Mouse (Mus musculus) limb, embryonic 13.5 days (tissue): ENCODE results near the gene Cpne6. TPM values are rescaled to one million over a fixed set of nuclear protein-coding genes. Genes with fewer than 3 reads are reported as not detected.
A peak's percentile ranks its signal among the peaks of the same experiment; 100 is the strongest.

ENCODE experiments used
- ATAC-seq: fragments of 200-750 bp; cut with Nextera tagmentation; 2 replicates; pipeline ENCODE4 v1.8.0; 2017; ENCODE audit warnings: low read depth, moderate number of reproducible peaks, moderate TSS enrichment; ENCODE audit not compliant: low FRiP score
- H3K27ac ChIP-seq: fragments of 300-500 bp; sonication (generic); 2 replicates; pipeline ENCODE4 v1.5.1; 2015; ENCODE audit warnings: inconsistent platforms, mild to moderate bottlenecking, moderate library complexity
- H3K27me3 ChIP-seq: fragments of 300-500 bp; sonication (generic); 2 replicates; pipeline ENCODE4 v1.6.1; 2015; ENCODE audit warnings: mild to moderate bottlenecking, inconsistent platforms
- H3K36me3 ChIP-seq: fragments of 300-500 bp; sonication (generic); 2 replicates; pipeline ENCODE4 v1.6.1; 2015; ENCODE audit warnings: inconsistent platforms, mild to moderate bottlenecking, moderate library complexity
- H3K4me1 ChIP-seq: fragments of 300-500 bp; sonication (generic); 2 replicates; pipeline ENCODE4 v1.6.1; 2015; ENCODE audit warnings: inconsistent platforms
- H3K4me2 ChIP-seq: fragments of 300-500 bp; sonication (generic); replicated peaks from 2 replicates; pipeline ENCODE4 v1.6.1; 2015; ENCODE audit warnings: inconsistent platforms, mild to moderate bottlenecking, moderate library complexity
- H3K4me3 ChIP-seq: fragments of 300-500 bp; sonication (generic); 2 replicates; pipeline ENCODE4 v1.5.1; 2015; ENCODE audit warnings: moderate library complexity, mild to moderate bottlenecking, inconsistent platforms
- H3K9ac ChIP-seq: fragments of 300-500 bp; sonication (generic); 2 replicates; pipeline ENCODE4 v1.6.1; 2015; ENCODE audit warnings: mild to moderate bottlenecking, inconsistent platforms
- H3K9me3 ChIP-seq: fragments of 300-500 bp; sonication (generic); 2 replicates; pipeline ENCODE4 v1.6.1; 2016; ENCODE audit warnings: inconsistent platforms
- WGBS: fragments of 180-500 bp; shearing (Covaris S2); methylation state at CpG from one replicate; pipeline ENCODE4 v1.1.7; 2015; 5-methylcytosine and 5-hydroxymethylcytosine counted together
- polyA plus RNA-seq: library from polyadenylated mRNA; unstranded; fragments of >200 nt; fragmentation: Nextera tagmentation; extraction: Ambion mirVana; gene quantifications from 2 replicates; pipeline ENCODE4 v1.2.1, GENCODE M21; 2015

Gene Cpne6
- polyA plus RNA-seq, 1 experiment from 2014 or later, result 0.78 TPM

DNA sequence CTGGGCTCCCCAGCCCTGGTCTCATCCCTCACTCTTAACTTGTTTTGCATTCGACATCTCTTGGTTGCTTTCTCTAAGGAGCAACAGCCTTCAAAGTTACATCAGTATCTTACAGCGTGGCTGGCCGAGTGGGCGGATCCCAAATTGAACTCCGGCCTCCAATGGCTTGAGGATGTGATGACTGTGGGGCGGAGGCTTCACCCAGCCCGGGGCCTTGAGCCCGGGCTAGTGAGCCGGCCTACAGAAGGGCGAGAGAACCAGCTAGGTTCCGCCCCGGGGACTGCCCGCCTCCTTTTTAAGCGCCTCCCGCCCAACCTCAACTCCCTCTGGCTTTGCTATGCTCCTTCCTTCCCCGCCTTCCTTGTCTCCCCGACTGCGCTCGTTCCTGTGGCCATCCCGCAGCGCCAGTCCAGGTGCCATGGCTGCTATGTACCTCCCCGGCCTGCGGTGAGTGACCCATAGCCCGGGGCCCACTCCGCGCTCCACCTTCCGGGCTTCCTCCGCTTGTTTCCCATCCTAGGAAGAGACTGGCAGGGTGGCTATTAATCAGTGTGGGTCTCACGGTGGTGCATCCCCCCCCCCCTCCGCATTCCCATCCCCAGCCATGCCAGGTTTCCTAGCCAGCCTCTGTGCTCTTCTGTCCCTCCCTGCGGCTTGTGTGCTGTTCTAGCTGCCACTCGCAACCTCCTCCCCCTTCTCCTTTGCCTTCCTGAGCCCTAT is 30.0 kb downstream of the Cpne6 start, which contains the start of gene Pck2:
Gene Pck2, plus strand, starts transcription at position 200 of the 720 bp plus-strand sequence.
- peaks cover 25% of the 10 kb centered on the region for H3K36me3 ChIP-seq
- H3K9me3 ChIP-seq, result no peaks in the 10 kb centered on the region
- peak within 1 kb of the TSS; percentile 82 for H3K9ac ChIP-seq
- peak within 1 kb of the TSS; percentile 87 for H3K27ac ChIP-seq
- peak; percentile 94 for ATAC-seq
- H3K27me3 ChIP-seq, result no peaks in the 10 kb centered on the region
- under 1% methylated on average over 32 of the region's 32 CpGs for WGBS
- H3K4me3 ChIP-seq, result peak within 1 kb of the TSS; percentile 67
- peak within 1 kb of the TSS; percentile 83 for H3K4me2 ChIP-seq
- H3K4me1 ChIP-seq, result peaks cover 17% of the 10 kb centered on the region

DNA sequence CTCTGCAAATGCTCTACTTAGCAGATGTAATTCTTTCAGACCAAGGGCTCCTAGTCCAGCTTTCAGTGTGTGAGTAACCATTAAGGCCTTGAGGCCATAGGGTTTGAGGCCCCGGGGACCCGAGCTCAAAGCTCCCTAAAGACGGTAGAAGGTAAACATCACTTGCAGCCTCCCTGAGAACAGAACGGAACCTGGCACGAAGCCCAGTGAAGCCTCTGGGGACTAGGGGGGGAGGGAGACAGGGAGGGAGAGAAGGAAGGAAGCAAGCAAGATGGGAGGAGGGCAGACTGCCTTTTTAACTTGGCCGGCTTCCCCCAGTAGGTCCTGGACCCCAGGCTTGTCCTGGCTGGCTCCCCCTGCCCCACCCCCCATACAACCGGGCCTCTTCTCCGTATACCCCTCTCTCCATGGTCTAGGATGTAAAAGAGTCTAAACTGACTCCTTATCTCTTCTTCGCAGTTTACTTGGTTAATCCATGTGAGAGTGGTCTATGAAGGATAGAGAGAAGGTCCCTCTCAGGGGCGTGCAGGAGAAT is 30.6 kb downstream of the Cpne6 start:
- peaks cover 32% of the 10 kb centered on the region for H3K36me3 ChIP-seq
- 4% methylated on average over 10 of the region's 10 CpGs for WGBS
- no peaks in the 10 kb centered on the region for H3K9me3 ChIP-seq
- H3K4me3 ChIP-seq, result peak overlapping the region; percentile 67
- H3K27me3 ChIP-seq, result no peaks in the 10 kb centered on the region
- H3K9ac ChIP-seq, result peak overlapping the region; percentile 82
- peak overlapping the region; percentile 83 for H3K4me2 ChIP-seq
- peak; percentile 17; the same call in 1 of the 2 replicates for ATAC-seq
- peak overlapping the region; percentile 87 for H3K27ac ChIP-seq
- H3K4me1 ChIP-seq, result peaks cover 17% of the 10 kb centered on the region

DNA sequence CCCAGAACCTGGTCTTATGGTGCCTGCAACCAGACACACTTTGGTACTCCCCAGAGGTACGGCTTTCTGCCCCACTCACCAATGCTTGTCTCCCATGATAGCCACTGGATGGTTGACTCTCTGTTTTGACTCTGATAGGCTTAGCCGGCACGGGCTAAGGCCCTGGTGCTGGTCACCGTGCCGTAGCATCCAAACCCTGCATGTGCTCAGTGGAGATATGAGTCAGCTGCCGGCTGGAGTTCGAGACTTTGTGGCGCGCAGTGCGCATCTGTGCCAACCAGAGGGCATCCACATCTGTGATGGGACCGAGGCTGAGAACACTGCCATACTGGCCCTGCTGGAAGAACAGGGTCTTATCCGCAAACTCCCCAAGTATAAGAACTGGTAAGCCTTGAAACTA is 32.0 kb downstream of the Cpne6 start:
- Histone ChIP-seq H3K4me2 (no peak overlapping the region), H3K9ac (no peak overlapping the region), H3K27me3 (no peaks in the 10 kb centered on the region), H3K27ac (no peak overlapping the region), H3K4me3 (no peak overlapping the region), H3K4me1 (peaks cover 17% of the 10 kb centered on the region), H3K36me3 (peaks cover 41% of the 10 kb centered on the region), H3K9me3 (no peaks in the 10 kb centered on the region)
- WGBS, result 95% methylated on average over 12 of the region's 12 CpGs
- no peak for ATAC-seq

DNA sequence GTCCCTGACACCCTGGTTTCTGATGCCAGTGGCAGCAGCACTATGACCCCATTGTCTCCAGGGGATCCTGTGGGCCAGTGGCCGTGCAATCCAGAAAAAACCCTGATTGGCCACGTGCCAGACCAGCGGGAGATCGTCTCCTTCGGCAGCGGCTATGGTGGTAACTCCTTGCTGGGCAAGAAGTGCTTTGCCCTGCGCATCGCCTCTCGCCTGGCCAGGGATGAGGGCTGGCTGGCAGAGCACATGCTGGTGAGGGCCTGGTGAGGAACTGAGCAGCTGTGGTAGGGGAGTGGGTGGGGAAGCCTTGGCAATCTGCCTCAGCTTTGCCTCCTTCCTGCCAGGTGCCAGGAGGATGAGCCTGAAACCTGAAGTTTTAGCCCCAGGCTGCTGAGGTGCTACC is 34.1 kb downstream of the Cpne6 start:
- H3K4me1 ChIP-seq, result peaks cover 17% of the 10 kb centered on the region
- no peak overlapping the region for H3K4me3 ChIP-seq
- 85% methylated on average over 9 of the region's 9 CpGs for WGBS
- no peak for ATAC-seq
- H3K27ac ChIP-seq, result no peak overlapping the region
- H3K36me3 ChIP-seq, result peaks cover 62% of the 10 kb centered on the region
- no peaks in the 10 kb centered on the region for H3K9me3 ChIP-seq
- H3K9ac ChIP-seq, result no peak overlapping the region
- no peak overlapping the region for H3K4me2 ChIP-seq
- no peaks in the 10 kb centered on the region for H3K27me3 ChIP-seq

DNA sequence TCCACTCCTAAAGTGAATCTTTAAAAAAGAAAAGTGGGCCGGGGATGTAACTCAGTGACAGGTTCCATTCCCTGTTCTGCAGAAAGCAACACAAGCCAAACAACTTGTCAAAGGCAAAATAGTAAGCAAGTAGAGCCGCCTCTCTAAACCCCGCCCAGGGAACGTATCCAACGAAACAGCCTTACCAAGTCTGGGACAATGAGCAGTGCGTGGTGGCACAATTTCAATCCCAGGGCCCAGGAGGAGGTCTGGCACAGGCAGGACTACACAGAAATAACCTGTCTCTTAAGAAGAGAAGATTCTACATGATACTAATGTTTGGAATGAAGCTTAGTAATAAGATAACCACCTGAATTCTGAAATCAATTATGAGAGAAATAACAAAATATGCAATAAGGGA is 39.9 kb downstream of the Cpne6 start:
- no peak overlapping the region for H3K9ac ChIP-seq
- H3K36me3 ChIP-seq, result peaks cover 42% of the 10 kb centered on the region
- 88% methylated on average over 6 of the region's 6 CpGs for WGBS
- H3K27me3 ChIP-seq, result no peaks in the 10 kb centered on the region
- no peak for ATAC-seq
- no peak overlapping the region for H3K4me2 ChIP-seq
- no peaks in the 10 kb centered on the region for H3K4me1 ChIP-seq
- H3K27ac ChIP-seq, result no peak overlapping the region
- H3K9me3 ChIP-seq, result no peaks in the 10 kb centered on the region
- H3K4me3 ChIP-seq, result no peak overlapping the region

DNA sequence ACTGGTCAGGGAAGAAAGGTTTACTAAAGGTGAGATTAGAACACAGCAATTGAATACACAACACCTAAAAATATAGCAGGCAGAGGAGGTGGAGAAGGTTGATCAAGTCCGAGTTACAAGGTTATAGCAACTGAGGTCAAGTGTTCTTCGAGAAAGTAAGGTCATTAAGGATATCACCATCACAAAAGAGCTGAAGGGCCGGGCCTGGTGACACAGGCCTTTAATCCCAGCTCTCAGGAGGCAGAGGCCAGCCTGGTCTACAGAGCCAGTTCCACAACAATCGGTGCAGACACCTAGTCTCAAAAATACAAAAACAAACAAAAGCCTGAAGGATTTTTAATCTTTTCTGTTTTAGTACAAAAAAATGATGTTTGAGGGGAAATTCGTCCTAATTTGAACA is 41.1 kb downstream of the Cpne6 start:
- Histone ChIP-seq H3K9me3 (no peaks in the 10 kb centered on the region), H3K36me3 (peaks cover 30% of the 10 kb centered on the region), H3K4me2 (no peak overlapping the region), H3K27ac (no peak overlapping the region), H3K9ac (no peak overlapping the region), H3K4me1 (no peaks in the 10 kb centered on the region), H3K27me3 (no peaks in the 10 kb centered on the region), H3K4me3 (no peak overlapping the region)
- WGBS, result 72% methylated on average over 5 of the region's 5 CpGs
- ATAC-seq, result no peak

DNA sequence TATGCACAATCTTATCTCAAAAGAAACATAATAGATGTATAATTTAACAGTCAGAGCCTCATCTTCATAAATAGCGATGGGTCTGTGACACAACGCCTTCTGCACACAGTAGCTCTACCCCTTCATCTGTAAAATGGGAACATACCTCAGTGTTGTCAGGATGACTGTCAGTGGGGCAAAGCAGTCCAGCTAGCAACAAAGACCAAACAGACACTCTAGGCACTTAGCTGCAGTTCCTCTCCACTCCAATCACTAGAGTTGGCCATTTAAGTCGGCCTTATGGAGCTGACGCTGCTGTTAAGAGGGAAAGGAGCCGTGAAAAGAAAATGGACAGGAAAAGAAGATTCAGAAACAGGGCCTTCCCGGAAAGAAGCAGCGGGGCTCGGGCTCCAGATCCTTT is 41.5 kb downstream of the Cpne6 start:
- Histone ChIP-seq H3K27me3 (no peaks in the 10 kb centered on the region), H3K9ac (no peak overlapping the region), H3K4me1 (0 out of 2 replicates have a peak, but pooled peaks cover under 1% of the 10 kb centered on the region), H3K27ac (no peak overlapping the region), H3K4me2 (no peak overlapping the region), H3K36me3 (peaks cover 28% of the 10 kb centered on the region), H3K4me3 (no peak overlapping the region), H3K9me3 (no peaks in the 10 kb centered on the region)
- WGBS, result 95% methylated on average over 8 of the region's 8 CpGs
- no peak for ATAC-seq

DNA sequence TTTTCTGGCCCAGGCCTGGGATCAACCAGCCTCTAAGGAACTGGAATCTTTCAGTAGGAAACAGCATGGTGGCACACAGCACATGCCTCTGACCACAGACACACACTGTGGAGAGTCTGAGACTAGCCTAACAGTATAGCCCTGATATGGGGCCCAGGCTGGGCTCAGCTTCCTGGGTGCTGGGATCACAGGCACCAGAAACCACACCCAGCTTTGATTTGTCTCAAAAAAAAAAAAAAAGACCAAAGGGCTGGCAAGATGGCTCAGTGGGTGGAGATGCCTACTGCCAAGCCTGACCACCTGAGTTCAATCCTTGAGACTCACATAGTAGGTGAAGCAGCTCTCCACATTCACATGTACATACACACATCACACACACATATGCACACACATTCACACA is 44.4 kb downstream of the Cpne6 start:
- H3K9ac ChIP-seq, result no peak overlapping the region
- H3K36me3 ChIP-seq, result peaks cover 2% of the 10 kb centered on the region
- no peaks in the 10 kb centered on the region for H3K9me3 ChIP-seq
- H3K27ac ChIP-seq, result no peak overlapping the region
- H3K27me3 ChIP-seq, result no peaks in the 10 kb centered on the region
- H3K4me3 ChIP-seq, result no peak overlapping the region
- H3K4me1 ChIP-seq, result 0 out of 2 replicates have a peak, but pooled peaks cover 5% of the 10 kb centered on the region
- no peak overlapping the region for H3K4me2 ChIP-seq
- ATAC-seq, result no peak

DNA sequence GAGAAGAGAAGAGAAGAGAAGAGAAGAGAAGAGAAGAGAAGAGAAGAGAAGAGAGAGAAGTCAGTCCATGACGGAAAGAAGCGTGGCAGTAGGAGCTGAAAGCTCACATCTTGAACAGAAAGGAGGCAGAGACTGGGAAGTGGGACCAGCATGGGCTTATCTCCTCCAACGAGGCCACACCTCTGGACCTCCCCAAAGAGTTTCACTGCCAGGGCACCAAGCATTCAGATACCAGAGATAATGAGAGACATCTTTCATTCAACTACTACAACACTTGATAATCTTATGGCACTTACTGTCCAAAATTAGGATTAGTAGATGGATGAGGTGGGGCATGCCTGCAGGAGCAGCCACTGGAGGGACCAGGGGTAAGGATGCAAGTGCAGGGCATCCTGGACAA is 45.5 kb downstream of the Cpne6 start:
- Histone ChIP-seq H3K4me2 (no peak overlapping the region), H3K9ac (no peak overlapping the region), H3K4me3 (no peak overlapping the region), H3K36me3 (no peaks in the 10 kb centered on the region), H3K4me1 (0 out of 2 replicates have a peak, but pooled peaks cover 5% of the 10 kb centered on the region), H3K9me3 (no peaks in the 10 kb centered on the region), H3K27ac (no peak overlapping the region), H3K27me3 (no peaks in the 10 kb centered on the region)
- WGBS, result 77% methylated on average over 3 of the region's 3 CpGs
- no peak for ATAC-seq

DNA sequence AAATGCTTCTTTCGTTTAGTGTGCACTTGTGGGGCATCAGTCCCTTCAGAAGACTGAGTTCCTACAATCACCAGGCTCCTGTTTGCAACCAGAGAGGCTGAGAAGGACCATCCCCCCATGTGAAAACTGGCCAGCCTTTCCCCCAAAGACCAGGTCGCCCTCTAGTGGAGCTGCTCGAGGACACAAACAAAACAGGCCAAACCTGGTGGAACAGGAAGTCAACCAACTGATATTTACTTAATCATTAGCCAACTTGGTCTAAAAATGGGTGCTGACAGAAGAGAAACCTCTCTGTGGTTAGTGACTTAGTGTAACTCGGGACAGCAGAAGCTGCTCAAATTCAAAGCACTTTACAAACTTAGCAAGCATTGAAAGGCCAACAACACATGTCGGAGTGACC is 46.8 kb downstream of the Cpne6 start:
- H3K27me3 ChIP-seq, result no peaks in the 10 kb centered on the region
- no peaks in the 10 kb centered on the region for H3K36me3 ChIP-seq
- no peaks in the 10 kb centered on the region for H3K9me3 ChIP-seq
- WGBS, result 27% methylated on average over 5 of the region's 5 CpGs
- no peak overlapping the region for H3K27ac ChIP-seq
- H3K4me1 ChIP-seq, result peaks cover 16% of the 10 kb centered on the region
- no peak overlapping the region for H3K4me3 ChIP-seq
- no peak overlapping the region for H3K4me2 ChIP-seq
- H3K9ac ChIP-seq, result no peak overlapping the region
- no peak for ATAC-seq

DNA sequence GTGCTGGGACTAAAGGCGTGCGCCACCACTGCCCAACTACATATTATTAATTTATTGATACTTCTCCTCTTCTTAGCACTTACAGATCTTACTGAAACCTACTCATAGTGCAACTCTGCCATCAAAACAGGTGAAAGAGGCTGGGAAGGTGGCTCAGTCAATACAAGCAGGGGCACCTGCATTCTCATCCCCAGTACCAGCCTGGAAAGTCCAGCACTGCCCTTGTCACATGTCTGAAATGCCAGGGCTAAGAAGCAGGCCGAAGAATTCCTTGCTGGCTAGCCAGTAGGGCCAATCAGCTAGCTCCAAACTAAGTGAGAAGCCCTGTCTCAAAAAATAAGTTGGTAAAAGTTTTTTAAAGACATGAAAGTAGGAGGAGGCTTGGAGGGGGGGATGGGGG is 47.3 kb downstream of the Cpne6 start:
- Histone ChIP-seq H3K4me3 (no peak overlapping the region), H3K4me1 (peaks cover 19% of the 10 kb centered on the region), H3K27me3 (no peaks in the 10 kb centered on the region), H3K9ac (no peak overlapping the region), H3K36me3 (no peaks in the 10 kb centered on the region), H3K4me2 (no peak overlapping the region), H3K27ac (no peak overlapping the region), H3K9me3 (no peaks in the 10 kb centered on the region)
- no peak for ATAC-seq
- 88% methylated on average over 3 of the region's 3 CpGs for WGBS

DNA sequence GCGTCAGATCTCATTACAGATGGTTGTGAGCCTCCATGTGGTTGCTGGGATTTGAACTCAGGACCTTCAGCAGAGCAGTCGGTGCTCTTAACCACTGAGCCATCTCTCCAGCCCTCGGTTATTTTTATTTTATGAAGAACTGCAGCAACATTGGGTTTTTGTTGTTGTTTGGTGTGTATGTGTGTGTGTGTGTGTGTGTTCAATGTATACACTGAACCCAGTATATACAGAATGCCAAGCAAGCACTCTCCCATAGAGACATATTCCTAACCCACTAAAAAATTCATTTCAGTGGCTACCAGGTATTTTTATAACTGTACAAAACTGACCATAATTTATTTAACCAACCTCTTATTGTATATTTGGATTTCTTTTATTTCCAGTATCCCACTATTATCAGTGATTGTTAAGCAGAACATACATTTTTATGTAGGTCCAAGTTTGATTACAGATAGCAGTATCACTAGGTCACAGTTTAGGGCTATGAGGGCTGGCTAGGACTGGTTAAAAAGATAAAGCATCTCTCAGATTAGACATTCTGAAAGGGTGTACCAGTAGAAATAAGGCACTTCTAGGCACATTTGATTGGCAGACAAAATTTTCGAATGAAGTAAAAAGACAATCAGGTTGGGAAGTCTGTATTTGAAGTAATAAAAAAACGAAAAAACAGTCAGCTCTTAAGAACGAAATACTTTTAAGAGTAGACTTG is 48.6 kb downstream of the Cpne6 start:
- H3K4me1 ChIP-seq, result peaks cover 19% of the 10 kb centered on the region
- no peak overlapping the region for H3K27ac ChIP-seq
- H3K9me3 ChIP-seq, result no peaks in the 10 kb centered on the region
- no peaks in the 10 kb centered on the region for H3K27me3 ChIP-seq
- H3K4me3 ChIP-seq, result peak overlapping the region; percentile 70
- no peak for ATAC-seq
- peaks cover 7% of the 10 kb centered on the region for H3K36me3 ChIP-seq
- peak overlapping the region; percentile 88 for H3K4me2 ChIP-seq
- 0 out of 2 replicates have a peak overlapping the region, but pooled peaks have one; percentile 81 for H3K9ac ChIP-seq
- WGBS, result 48% methylated on average over 6 of the region's 6 CpGs
